Mouse (Mus musculus): Measurements from ENCODE around the gene Majin.

Gene Majin

DNA sequence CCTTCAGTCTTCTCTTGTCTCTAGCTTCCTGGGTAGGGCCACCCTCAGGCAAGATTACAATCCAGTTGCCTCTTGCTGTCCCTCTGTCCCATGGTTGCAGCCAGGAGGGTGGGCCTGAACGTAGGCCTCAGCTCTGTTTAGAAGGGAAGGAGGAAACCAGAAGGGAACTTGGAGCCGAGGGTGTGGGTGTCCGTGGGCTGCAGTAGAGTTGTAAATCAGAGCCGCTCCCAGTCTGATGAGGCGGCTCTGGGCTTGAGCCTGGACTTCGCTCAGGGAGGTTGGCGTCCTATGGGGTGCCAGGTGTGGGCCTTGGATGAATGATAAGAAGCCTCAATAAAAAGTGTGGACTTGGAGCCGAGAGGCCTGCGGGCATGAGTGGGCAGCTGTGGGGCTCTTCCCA, 80.0 kb downstream of the Majin start:
- no peak for DNase-seq

GRCm38 (mm10) chr19:6264945-6265344, 80.8 kb downstream of the Majin start:
- no peak for DNase-seq

DNA sequence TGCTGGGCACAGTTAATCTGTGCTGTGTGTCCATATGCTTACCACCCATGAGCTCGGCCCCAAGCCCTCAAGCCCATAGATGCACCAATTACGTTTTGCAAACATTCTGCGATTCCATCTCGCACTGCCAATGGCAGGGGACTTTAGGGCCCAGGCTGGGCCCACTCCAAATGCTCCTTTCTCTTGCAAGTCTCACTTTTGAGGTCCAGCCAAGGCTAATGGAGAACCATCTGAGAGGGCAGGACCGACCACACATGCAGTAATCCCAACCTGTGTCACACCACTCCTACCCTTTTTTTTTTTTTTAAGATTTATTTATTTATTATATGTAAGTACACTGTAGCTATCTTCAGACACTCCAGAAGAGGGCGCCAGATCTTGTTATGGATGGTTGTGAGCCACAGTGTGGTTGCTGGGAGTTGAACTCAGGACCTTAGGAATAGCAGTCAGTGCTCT, 81.6 kb downstream of the Majin start:
- no peak for DNase-seq

DNA sequence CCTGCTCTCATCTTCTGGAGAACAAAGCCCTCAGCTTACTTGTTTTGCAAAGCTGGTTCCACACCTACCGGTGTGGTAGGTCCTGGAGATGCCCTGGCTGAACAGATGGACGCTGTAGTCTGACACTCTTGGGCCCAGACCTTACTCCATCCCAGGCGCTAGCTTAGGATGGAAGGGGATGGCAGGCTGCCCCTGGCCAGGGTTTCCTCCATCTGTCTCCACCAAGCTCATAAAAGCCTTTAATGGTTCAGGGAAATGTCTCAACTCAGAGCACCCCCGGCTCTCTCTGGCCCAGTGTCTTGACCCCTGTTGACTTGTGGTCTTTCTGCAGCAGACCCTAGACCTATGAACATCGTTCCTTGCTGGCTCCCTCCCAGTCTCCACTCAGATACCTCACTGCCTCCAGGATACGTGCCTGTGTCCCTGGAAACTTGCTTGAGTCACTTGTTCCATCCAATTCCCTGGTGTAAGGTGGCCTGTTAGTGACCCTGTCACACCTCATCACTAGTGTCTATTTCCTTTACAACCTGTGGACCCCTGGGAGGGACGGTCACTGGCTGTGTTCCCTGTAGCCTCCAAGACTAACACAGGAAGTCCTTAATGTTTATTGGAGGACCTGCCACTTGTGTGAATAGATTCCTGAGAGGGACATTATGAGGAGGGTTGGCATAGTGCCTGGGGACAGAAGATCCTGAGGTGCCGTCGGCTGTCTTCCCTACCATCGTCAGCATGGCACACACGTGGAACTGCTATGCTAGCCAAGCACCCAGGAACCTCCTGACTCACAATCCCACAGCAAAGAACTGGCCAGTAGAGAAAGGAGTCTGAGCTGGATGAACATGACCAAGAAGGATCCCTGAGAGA, 83.3 kb downstream of the Majin start:
- peak; percentile 93 for DNase-seq

GRCm38 (mm10) chr19:6268170-6268528, 84.0 kb downstream of the Majin start:
- peak; percentile 87 for DNase-seq

DNA sequence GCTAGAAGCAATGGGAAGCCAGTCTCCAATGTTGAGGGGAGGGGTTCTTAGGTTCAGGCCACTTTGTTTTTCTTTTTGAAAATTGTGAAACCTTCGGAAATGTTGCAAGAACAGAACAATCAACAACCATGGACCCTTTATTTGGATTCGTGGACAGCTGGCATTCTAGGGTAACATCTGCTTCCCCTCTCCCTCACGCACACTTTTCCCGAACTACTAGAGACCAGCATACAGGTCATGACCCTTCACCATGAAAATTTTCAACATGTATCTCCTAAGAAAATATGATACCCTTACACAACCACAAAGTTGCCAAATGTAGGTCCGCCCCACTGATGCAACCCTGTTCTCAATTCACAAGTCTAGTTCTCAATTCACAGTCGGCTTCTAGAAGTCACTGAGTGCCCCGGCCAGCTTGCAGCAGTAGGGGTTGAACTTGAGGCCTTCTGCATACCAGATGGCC, 84.5 kb downstream of the Majin start:
- no peak for DNase-seq

- no peak for DNase-seq
Observed at GRCm38 (mm10) chr19:6269798-6270475, 85.7 kb downstream of the Majin start.

GRCm38 (mm10) chr19:6270661-6271060, 86.5 kb downstream of the Majin start:
- DNase-seq, result no peak

- DNase-seq, result no peak
Observed at GRCm38 (mm10) chr19:6271206-6271605, 87.0 kb downstream of the Majin start.

DNA sequence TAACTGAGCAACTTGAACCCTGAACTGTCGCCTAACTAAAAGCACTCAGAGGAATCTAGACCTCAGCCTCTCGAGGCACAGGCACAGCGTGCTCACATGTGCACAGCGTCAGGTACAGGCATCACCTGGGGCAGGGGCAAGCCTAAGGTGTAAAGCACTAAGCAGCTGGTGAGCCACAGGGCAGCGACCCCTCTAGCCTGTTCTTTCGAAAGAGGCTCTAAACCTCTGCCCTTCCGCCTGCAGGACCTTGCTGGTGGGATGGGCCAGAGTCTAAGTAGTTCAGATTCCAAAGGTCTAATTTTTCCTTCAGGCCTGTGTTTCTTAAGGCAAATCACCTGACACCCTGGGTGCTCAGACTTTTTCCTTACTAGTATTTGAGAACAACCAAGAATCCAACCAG, 87.9 kb downstream of the Majin start:
- no peak for DNase-seq

DNA sequence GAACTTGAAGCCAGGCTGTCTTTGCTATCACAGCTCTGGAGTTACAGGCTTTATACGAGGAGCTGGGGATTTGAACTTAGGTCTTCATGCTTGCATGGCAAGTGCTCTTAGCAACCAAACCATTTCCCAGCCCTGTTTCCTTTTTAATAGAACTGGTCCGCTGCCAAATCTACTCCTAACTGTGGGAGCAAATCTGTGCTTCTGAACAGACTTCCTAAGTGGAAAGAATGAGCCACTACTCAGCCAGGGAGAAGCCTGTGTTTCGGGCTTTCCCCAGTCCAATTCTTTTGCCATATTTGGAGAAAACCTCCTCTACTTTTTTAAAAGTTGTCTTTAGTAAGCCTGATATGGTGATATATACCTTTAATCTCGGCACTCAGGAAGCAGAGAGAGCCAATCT, 88.5 kb downstream of the Majin start:
- no peak for DNase-seq

- no peak for DNase-seq
Observed at GRCm38 (mm10) chr19:6273592-6273991, 89.4 kb downstream of the Majin start.

Data from cerebellum, adult 11 months (tissue).